Mouse (Mus musculus) adrenal gland, adult (tissue): ENCODE results near the gene Pagr1b.

Experiments used
- DNase-seq, 2 experiments: peaks; one replicate each; pipeline ENCODE4 v3.0.0; 2022 to 2023; ENCODE audit warnings: low spot score in 1 of 2; ENCODE audit not compliant: inconsistent age in 2 of 2

The Pagr1b gene

GRCm38 (mm10) chr7:127003620-127004019 lies 12.7 kb downstream of the Pagr1b start:
- no peak for DNase-seq

- DNase-seq: no peak
Observed at GRCm38 (mm10) chr7:126999568-126999967, 16.7 kb downstream of the Pagr1b start.

- no peak for DNase-seq
Observed at GRCm38 (mm10) chr7:126996449-126996848, 19.8 kb downstream of the Pagr1b start.

GRCm38 (mm10) chr7:126988816-126989215 lies 27.5 kb downstream of the Pagr1b start:
- DNase-seq: no peak

- peak; percentile 31 to 63 for DNase-seq
Observed at GRCm38 (mm10) chr7:126986319-126986718, 30.0 kb downstream of the Pagr1b start.

- DNase-seq: no peak
Observed at GRCm38 (mm10) chr7:126984667-126985444, 31.4 kb downstream of the Pagr1b start.

GRCm38 (mm10) chr7:126983113-126983512 lies 33.2 kb downstream of the Pagr1b start:
- no peak for DNase-seq

GRCm38 (mm10) chr7:126982054-126982453 lies 34.2 kb downstream of the Pagr1b start:
- no peak for DNase-seq

GRCm38 (mm10) chr7:126981601-126982000 lies 34.7 kb downstream of the Pagr1b start:
- no peak for DNase-seq

GRCm38 (mm10) chr7:126978841-126979240 lies 37.4 kb downstream of the Pagr1b start:
- no peak for DNase-seq

- peak; percentile 27 to 73 for DNase-seq
Observed at GRCm38 (mm10) chr7:126976878-126977459, 39.3 kb downstream of the Pagr1b start.

- DNase-seq: peak; percentile 96 to 99
Observed at GRCm38 (mm10) chr7:126975950-126976866, 40.1 kb downstream of the Pagr1b start, which contains the start of gene Cdiptos. TSS of gene Cdiptos (minus strand) at chr7:126976098.

- DNase-seq: no peak
Observed at GRCm38 (mm10) chr7:126975893-126975949, 40.6 kb downstream of the Pagr1b start, which contains the start of gene Cdipt. TSS of gene Cdipt (plus strand) at chr7:126975914.

GRCm38 (mm10) chr7:126975493-126975892 lies 40.8 kb downstream of the Pagr1b start:
- no peak for DNase-seq

GRCm38 (mm10) chr7:126967361-126967760 lies 48.9 kb downstream of the Pagr1b start:
- DNase-seq: peak; percentile 73 to 86

- peak in 1 of 2 experiments; percentile 55 for DNase-seq
Observed at GRCm38 (mm10) chr7:126965568-126965967, 50.7 kb downstream of the Pagr1b start.

GRCm38 (mm10) chr7:126963548-126964286 lies 52.6 kb downstream of the Pagr1b start:
- DNase-seq: peak; percentile 53 to 81

- DNase-seq: no peak
Observed at GRCm38 (mm10) chr7:126961965-126962364, 54.3 kb downstream of the Pagr1b start.

GRCm38 (mm10) chr7:126961095-126961494 lies 55.2 kb downstream of the Pagr1b start:
- no peak for DNase-seq

- peak in 1 of 2 experiments; percentile 4 for DNase-seq
Observed at GRCm38 (mm10) chr7:126959780-126960179, 56.5 kb downstream of the Pagr1b start.

- no peak for DNase-seq
Observed at GRCm38 (mm10) chr7:126955125-126955524, 61.2 kb downstream of the Pagr1b start.
